Mouse (Mus musculus): ENCODE results near the gene Smchd1. TPM values are rescaled to one million over a fixed set of nuclear protein-coding genes. Genes with fewer than 3 reads are reported as not detected.

Gene Smchd1
- total RNA-seq, 2 experiments from 2014 or later: 214 to 306 TPM

DNA sequence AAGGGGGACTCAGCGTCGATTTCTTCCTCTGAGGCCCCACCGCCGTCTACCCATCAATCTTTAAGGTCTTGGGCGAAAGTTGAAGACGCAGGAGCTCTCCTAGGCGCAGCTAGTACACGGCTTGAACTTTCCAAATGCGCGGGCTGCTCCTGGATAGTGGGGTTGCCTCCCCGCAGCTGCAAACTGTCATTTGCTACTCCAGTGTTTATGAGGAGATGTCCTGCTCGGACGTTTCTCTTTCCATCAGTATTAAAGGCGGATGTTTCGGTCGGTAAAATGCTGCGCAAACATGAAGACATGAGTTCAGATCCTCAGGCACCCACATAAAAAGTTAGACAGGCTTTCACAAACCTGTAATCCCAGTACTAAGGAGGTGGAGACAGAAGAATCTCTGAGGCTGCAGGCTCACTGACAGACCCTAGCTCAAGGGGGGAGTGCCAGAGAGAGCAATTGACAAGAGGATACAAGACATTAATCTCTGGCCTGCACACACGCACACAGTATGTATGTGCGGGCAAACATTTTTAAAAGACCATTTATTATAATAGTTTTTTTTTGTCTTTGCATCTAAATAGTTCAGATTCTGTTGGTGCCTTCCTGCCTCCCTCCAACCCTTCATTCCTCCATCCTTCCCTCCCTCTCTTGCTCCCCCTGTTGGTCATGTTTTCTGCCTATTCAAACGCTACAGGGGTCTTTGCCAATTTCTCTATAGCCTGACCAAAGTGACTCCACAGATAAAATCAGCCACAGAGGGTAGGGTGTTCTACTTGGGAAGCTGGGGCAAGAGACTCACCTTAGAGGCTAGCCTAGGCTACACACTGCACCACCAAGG is 163.6 kb downstream of the Smchd1 start, which contains the start of gene Emilin2:
Emilin2 (minus strand) TSS at position 639 of the 832 bp plus-strand sequence.
- peak; percentile 73 for ATAC-seq (replicated peaks; ENCODE audit: low FRiP score, poor library complexity, severe bottlenecking)

DNA sequence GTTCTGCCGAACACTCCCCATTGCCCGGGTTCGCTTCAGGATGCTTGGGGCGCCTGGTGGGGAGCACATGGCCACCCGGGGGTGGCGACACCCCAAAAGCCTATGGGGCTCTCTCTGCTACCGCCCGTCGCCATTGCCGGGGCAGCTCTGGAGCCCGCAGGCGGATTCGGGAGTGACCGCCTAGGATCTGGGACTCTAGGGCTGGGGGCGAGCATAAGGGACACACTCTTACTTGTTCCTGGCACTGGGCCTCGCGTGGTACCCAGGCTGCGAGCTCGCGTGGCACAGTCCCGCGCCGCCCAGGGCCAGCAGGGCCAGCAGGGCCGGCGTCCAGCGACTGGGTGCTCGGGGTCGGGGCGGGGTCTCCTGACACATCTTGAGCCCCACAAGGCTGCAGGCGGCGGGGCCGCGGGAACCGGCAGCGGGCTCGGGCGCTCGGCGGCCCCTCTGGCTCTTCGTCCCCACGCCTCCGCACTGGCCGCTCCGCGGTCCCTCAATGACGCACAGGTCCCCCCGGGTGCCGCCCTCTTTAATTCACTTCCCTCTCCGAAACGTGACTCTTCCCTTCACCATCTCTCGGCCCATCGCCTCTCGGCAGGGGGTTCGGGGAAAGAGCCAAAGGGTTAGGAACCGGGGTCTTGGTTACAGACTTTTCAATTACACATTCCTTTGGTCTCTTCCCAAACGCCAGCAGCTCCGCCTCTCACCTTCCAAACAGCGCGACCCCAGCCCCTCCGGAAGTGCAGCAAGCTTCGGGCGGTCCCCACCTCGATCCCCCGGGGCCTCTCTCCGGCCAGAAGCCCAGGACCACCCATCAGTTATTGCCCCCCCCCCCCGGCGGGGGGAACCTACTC is 164.4 kb downstream of the Smchd1 start:
- ATAC-seq (replicated peaks; ENCODE audit: low FRiP score, poor library complexity, severe bottlenecking): peak; percentile 73

DNA sequence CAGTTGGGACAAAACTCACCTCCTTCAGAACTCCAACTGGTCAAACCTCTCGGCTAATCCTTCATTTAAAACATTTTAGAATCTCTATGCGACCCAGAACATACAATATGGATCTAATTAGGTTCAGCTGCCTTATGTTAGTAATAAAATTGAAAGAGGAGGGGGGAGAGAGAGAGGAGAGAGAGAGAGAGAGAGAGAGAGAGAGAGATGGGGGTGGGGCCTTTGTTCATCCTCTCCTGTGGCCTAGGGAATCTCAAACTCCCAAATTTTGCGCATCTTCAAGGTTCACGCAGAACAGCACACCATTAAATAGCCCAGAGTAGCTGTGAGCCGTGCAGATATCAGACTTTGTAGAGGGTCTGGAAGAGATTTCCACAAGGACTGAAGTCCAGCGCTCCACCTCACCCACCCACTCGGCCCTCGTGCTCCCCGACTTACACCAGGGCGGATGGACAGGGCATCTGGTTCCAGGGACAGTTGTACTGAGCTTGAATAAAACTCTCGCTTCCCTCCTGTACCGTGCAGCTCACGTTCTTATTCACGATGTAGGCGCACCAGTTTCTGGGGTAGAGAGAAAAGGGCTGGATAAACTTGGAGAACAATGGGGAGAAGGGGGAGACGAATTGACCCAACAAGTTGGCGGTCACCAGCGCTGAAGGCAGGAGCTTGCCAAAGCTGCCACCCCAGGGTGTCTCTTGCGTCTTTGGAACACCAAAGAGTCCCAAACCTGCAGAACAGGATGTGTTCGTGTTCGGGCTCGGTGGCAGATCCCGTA is 165.2 kb downstream of the Smchd1 start:
- ATAC-seq (replicated peaks; ENCODE audit: low FRiP score, poor library complexity, severe bottlenecking): peak; percentile 8; the same call in 1 of the 2 replicates

DNA sequence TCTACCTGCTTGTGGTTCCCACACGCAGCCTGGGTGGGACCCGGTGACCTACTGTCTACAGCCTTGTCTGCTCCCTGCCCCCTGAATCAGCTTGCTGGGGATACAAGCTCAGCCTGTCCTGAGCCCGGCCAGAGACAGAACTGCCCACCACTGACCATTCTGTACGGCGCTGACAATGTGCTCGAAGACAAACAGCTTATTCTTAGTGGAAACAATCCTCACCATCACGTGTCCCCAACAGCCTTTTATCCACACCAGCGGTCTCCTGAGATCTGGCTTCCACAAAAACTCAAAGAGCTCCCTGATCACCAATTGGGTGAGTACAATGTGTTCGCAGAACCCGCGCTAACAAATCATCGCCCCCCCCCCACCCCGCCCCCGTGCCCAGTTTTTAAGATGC is 166.0 kb downstream of the Smchd1 start:
- no peak for ATAC-seq (replicated peaks; ENCODE audit: low FRiP score, poor library complexity, severe bottlenecking)

DNA sequence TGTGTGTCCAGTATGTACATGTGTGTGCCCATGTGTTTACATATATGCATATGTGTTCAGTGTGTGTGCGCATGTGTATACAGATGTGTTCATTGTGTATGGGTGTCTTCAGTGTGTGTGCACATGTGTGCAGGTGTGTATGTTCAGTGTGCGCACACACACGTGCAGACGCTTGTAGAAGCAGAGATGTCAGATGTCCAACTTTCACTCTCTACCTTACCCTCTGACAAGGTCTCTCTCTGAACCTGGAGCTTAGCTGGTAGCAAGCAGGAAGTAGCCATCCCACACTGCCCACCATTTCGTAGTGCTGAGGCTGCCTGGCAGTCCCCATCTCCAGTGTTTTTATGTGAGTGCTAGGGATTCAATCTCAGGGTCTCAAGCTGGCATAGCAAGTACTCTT is 166.8 kb downstream of the Smchd1 start:
- ATAC-seq (replicated peaks; ENCODE audit: low FRiP score, poor library complexity, severe bottlenecking): no peak

DNA sequence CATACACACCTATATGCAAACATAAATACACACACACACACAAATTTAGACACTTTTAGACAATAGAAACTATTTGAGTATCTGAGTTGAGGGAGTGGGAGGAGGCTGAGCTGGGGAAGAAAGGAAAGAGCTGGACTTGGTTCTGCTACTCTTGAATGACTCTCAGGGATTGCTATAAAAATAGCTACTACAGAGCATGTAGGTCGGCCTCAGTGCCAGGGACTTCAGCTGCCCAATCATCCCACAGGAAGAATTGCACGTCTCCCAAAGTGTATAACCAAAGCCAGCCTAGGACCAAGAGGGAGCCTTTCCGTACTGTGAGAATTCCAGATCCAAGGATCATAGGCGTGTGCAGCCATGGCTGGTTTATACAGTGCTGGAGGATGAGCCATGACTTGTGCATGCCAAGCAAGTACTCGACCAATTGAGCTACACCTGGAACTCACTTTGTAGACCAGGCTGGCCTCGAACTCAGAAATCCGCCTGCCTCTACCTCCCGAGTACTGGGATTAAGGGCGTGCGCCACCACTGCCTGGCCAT is 167.8 kb downstream of the Smchd1 start:
- no peak for ATAC-seq (replicated peaks; ENCODE audit: low FRiP score, poor library complexity, severe bottlenecking)

DNA sequence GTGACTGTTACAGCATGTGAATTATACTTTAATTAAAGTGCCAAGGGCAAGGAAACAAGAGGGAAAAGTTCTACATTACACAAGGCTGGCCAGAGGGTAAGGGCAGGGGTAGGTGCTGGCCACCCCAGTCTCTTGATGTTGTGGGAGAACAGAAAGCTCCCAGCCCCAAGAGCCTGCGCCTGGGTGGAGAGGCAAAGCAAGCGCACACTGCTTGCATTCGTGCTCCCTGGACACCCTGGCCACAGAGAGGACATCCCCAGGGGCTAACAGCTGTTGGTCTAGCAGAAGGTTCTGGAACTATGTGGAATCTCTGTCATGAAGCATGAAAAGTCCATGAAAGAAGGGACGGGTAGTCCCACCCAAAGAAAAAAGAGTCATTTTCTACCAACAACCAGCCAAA is 168.4 kb downstream of the Smchd1 start:
- ATAC-seq (replicated peaks; ENCODE audit: low FRiP score, poor library complexity, severe bottlenecking): no peak

DNA sequence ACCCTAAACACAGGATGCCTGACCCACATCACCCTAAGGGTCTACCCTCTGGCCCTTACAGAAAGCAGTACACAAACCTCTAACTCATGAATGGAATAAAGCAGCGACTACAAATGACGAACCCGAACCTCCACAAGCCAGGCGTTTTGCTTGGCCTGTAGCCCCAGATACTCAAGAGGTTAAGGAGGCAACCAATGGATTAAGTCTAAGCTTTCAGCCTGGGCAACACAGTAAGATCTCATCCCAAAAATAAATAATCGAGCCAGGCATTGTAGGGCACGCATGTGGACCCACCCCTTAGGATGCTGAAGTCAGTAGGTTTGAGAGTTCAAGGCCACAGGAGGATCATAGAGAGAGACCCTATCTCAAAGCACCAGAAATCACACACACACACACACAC is 169.1 kb downstream of the Smchd1 start:
- ATAC-seq (replicated peaks; ENCODE audit: low FRiP score, poor library complexity, severe bottlenecking): no peak

DNA sequence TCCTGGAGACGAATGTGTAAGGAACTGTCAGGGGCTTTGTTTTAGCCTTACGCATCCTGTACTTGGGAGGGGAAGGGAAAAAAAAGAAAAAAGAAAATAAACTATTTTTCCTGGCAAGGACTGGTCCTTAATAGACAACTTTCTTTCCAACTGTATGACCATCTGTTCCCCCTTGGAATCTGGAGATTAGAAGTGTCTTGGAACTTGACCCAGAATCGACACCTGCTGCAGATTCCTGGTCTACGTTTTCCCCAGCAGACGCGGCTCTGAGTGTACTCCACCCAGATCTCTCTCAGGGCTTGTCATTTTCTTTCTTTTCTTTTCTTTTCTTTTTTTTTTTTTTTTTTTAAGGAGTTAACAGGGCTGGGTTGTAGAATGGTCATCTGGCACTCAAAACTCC is 171.7 kb downstream of the Smchd1 start:
- ATAC-seq (replicated peaks; ENCODE audit: low FRiP score, poor library complexity, severe bottlenecking): no peak

DNA sequence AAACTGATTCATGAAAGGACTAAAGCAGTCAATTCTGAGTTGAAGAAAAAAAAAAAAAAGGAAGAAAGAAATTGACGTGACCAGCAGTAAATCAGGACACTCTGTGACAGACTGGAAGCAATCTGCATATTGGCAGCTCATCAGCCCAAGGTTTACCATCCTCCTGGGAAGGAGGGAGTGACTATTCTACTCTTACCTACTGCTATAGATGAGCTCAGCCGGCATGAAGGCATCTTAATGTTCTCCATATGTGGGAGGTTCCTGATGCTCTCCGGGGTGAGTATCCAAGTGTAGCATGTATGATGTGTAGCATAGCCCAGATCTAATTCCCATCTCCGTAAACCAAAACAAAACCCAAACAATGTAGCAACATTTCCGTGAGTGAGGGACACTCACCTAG is 173.7 kb downstream of the Smchd1 start:
- no peak for ATAC-seq (replicated peaks; ENCODE audit: low FRiP score, poor library complexity, severe bottlenecking)

DNA sequence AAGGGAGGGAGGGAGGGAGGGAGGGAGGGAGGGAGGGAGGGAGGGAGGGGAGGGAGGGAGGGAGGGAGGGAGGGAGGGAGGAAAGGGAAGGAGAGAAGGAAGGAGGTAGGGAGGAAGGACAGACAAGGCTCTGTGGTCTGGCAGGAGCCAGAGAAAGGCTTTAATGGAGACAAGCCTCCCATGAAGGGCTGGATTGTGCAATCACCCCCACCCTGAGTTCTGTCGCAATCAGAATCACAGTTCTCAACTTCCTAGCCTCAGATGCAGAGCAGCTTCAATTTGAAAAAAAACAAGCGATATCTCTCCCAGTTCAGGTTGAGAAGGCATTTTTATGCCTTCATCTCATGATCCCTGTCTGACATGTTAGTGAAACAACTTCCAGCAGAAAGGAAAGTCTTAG is 174.8 kb downstream of the Smchd1 start:
- no peak for ATAC-seq (replicated peaks; ENCODE audit: low FRiP score, poor library complexity, severe bottlenecking)

DNA sequence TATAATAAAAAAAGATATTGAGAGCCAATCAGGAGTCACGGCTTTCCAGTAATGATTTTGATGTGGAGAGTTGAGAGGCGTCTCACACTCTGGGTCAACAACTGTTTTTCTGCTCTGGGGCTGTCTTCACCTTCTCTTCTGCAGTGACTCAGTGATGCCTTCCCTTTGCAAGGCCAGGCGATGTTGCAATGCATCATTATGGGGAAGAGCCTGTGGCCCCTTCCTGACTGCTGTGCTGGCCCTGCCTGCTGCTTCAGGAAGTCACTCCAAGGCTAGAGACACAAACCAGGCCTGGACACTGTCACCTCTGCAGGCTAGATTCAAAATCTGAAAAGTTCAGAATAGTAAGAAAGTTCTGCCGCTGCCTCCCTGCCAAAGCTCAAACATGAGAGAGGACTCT is 175.3 kb downstream of the Smchd1 start:
- no peak for ATAC-seq (replicated peaks; ENCODE audit: low FRiP score, poor library complexity, severe bottlenecking)

DNA sequence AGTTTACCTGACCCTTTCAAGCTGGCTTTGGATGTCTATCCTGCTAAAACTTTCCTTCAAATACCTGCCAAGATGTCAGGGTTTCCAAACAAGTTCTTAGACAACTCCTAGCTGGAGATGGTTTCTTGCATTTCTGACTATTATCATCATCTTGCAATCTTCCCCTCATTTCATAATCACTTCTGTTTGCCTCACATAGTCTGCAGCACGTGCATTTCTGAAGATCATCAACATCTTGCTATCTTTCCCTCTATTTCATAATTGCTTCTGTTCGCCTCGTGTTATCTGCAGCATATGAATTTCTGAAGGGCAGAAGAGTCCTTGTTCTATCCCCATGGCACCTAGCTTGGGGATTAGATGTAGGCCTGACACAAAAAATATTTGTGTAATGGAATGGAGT is 180.6 kb downstream of the Smchd1 start:
- ATAC-seq (replicated peaks; ENCODE audit: low FRiP score, poor library complexity, severe bottlenecking): no peak

Other genes with a start within 250 kb of the Smchd1 start
- gene Emilin2, start 163.4 kb downstream of the Smchd1 start, total RNA-seq (2015; ENCODE audit: low replicate concordance): 98.7 and 158 TPM in 2 replicates
- gene Emilin2, start 163.4 kb downstream of the Smchd1 start, total RNA-seq (2017; ENCODE audit: low replicate concordance): 88.5 and 131 TPM in 2 replicates
- 5.4 and 6.5 TPM in 2 replicates for gene Gm4707, start 15.4 kb downstream of the Smchd1 start, total RNA-seq (2015; ENCODE audit: low replicate concordance)
- gene Gm4707, start 15.4 kb downstream of the Smchd1 start, total RNA-seq (2017; ENCODE audit: low replicate concordance): 11.9 and 15.3 TPM in 2 replicates
- 208 and 220 TPM in 2 replicates for gene Ndc80, start 51.5 kb upstream of the Smchd1 start, total RNA-seq (2015; ENCODE audit: low replicate concordance)
- 322 and 338 TPM in 2 replicates for gene Ndc80, start 51.5 kb upstream of the Smchd1 start, total RNA-seq (2017; ENCODE audit: low replicate concordance)
- gene Spdya, start 76.7 kb upstream of the Smchd1 start, total RNA-seq (2015; ENCODE audit: low replicate concordance): not detected in 2 replicates
- gene Spdya, start 76.7 kb upstream of the Smchd1 start, total RNA-seq (2017; ENCODE audit: low replicate concordance): not detected in 2 replicates
- gene Wdr43, start 140.6 kb upstream of the Smchd1 start, total RNA-seq (2015; ENCODE audit: low replicate concordance): 29.9 and 44.9 TPM in 2 replicates
- 28.5 and 45.3 TPM in 2 replicates for gene Wdr43, start 140.6 kb upstream of the Smchd1 start, total RNA-seq (2017; ENCODE audit: low replicate concordance)
- not detected in 2 replicates for gene Togaram2, start 197.9 kb upstream of the Smchd1 start, total RNA-seq (2015; ENCODE audit: low replicate concordance)
- gene Togaram2, start 197.9 kb upstream of the Smchd1 start, total RNA-seq (2017; ENCODE audit: low replicate concordance): not detected in 2 replicates

Measured in erythroid progenitor cell, adult 5-6 weeks (primary cell).